Mouse (Mus musculus) embryonic fibroblast, embryonic 13.5 days (primary cell): Measurements from ENCODE around the gene Dlx3.

Source experiments
- CTCF ChIP-seq: IDR thresholded peaks from 2 replicates; pipeline ENCODE4 v1.5.1; 2011; ENCODE audit warnings: mild to moderate bottlenecking, control low read depth, low read length, moderate library complexity, borderline replicate concordance; ENCODE audit not compliant: insufficient read depth
- POLR2A ChIP-seq: IDR thresholded peaks from 2 replicates; pipeline ENCODE4 v1.6.1; 2011; ENCODE audit warnings: low read depth, mild to moderate bottlenecking, control low read depth, low read length, moderate library complexity

GRCm38 (mm10) chr11:95125366-95125948, 5.5 kb downstream of the Dlx3 start:
- TF ChIP-seq CTCF, result no peak
- no peak for TF ChIP-seq POLR2A
